Mouse (Mus musculus) hindbrain, embryonic 11.5 days (tissue): ENCODE measurements around the gene Sel1l. TPM values are rescaled to one million over a fixed set of nuclear protein-coding genes. Genes with fewer than 3 reads are reported as not detected.
"Not testable (repeated sequence)": the region's sequence is repeated elsewhere in the genome, so short reads cannot be mapped to it uniquely, and the experiment has no call there.

Source experiments
- ATAC-seq: fragments of 200-750 bp; cut with Nextera tagmentation; 2 replicates; pipeline ENCODE4 v1.8.0; 2017; ENCODE audit warnings: mild to moderate bottlenecking, moderate TSS enrichment, moderate library complexity; ENCODE audit not compliant: low FRiP score
- DNase-seq: peaks from one replicate; pipeline ENCODE4 v3.0.0-alpha.2; 2015; ENCODE audit warnings: low spot score
- H3K27ac ChIP-seq: fragments of 300-500 bp; sonication (generic); 2 replicates; pipeline ENCODE4 v1.5.1; 2014; ENCODE audit warnings: mild to moderate bottlenecking, low read depth, low read length
- H3K27me3 ChIP-seq: fragments of 300-500 bp; sonication (generic); 2 replicates; pipeline ENCODE4 v1.6.1; 2014; ENCODE audit warnings: mild to moderate bottlenecking, low read length, moderate library complexity, mixed read lengths; ENCODE audit not compliant: control insufficient read depth, insufficient read depth
- H3K36me3 ChIP-seq: fragments of 300-500 bp; sonication (generic); 2 replicates; pipeline ENCODE4 v1.6.1; 2014; ENCODE audit warnings: mild to moderate bottlenecking, low read length, moderate library complexity, mixed read lengths; ENCODE audit not compliant: control insufficient read depth, insufficient read depth
- H3K4me1 ChIP-seq: fragments of 300-500 bp; sonication (generic); replicated peaks from 2 replicates; pipeline ENCODE4 v1.6.1; 2014; ENCODE audit warnings: low read length, mixed read lengths; ENCODE audit not compliant: control insufficient read depth, insufficient read depth
- H3K4me2 ChIP-seq: fragments of 300-500 bp; sonication (generic); replicated peaks from 2 replicates; pipeline ENCODE4 v1.6.1; 2014; ENCODE audit warnings: mild to moderate bottlenecking, low read depth, low read length
- H3K4me3 ChIP-seq: fragments of 300-500 bp; sonication (generic); 2 replicates; pipeline ENCODE4 v1.5.1; 2014; ENCODE audit warnings: low read depth, low read length
- H3K9ac ChIP-seq: fragments of 300-500 bp; sonication (generic); 2 replicates; pipeline ENCODE4 v1.6.1; 2014; ENCODE audit warnings: low read depth, low read length
- H3K9me3 ChIP-seq: fragments of 300-500 bp; sonication (generic); 2 replicates; pipeline ENCODE4 v1.6.1; 2016; ENCODE audit warnings: low read length; ENCODE audit not compliant: control insufficient read depth
- WGBS: fragments of 180-500 bp; shearing (Covaris S2); extraction: QIAGEN DNeasy Blood & Tissue Kit; methylation state at CpG from one replicate; pipeline ENCODE4 v1.1.7; 2014; 5-methylcytosine and 5-hydroxymethylcytosine counted together
- polyA plus RNA-seq: library from polyadenylated mRNA; unstranded; fragments of >200 nt; fragmentation: Nextera tagmentation; extraction: Ambion mirVana; gene quantifications from 2 replicates; pipeline ENCODE4 v1.2.1, GENCODE M21; 2014

The Sel1l gene
- polyA plus RNA-seq, 1 experiment from 2014 or later = 82.7 TPM

- Histone ChIP-seq H3K9me3 (no peaks in the 10 kb centered on the region), H3K27me3 (no peaks in the 10 kb centered on the region), H3K36me3 (no peaks in the 10 kb centered on the region), H3K27ac (no peak overlapping the region), H3K9ac (no peak overlapping the region), H3K4me2 (no peak overlapping the region), H3K4me1 (no peaks in the 10 kb centered on the region), H3K4me3 (no peak overlapping the region)
- DNase-seq (no peak), ATAC-seq (no peak)
- 84% methylated on average over 4 of the region's 4 CpGs for WGBS
Observed at GRCm38 (mm10) chr12:91796774-91797173, 52.2 kb downstream of the Sel1l start.

DNA sequence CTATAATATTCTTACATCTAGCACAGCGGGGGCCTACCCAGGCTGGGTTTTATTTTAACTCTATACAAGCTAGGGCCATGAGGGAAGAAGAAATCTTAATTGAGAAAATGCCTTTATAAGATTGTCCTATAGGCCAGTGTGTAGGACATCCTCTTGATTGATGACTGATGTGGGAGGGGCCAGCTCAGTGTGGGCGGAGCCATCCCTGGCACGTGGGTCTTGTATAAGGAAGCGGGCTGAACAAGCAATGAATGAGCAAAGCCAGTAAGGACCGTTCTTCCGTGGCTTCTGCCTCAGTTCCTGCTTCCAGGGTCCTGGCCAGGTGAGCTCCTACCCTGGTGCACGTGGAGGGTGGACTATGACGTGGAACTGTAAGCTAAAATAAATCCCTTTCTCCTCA lies 55.7 kb downstream of the Sel1l start:
- DNase-seq = no peak
- 78% methylated on average over 8 of the region's 8 CpGs for WGBS
- Histone ChIP-seq H3K4me1 (no peaks in the 10 kb centered on the region), H3K36me3 (no peaks in the 10 kb centered on the region), H3K27ac (no peak overlapping the region), H3K9ac (no peak overlapping the region), H3K4me3 (no peak overlapping the region), H3K9me3 (no peaks in the 10 kb centered on the region), H3K4me2 (no peak overlapping the region), H3K27me3 (no peaks in the 10 kb centered on the region)
- no peak for ATAC-seq

DNA sequence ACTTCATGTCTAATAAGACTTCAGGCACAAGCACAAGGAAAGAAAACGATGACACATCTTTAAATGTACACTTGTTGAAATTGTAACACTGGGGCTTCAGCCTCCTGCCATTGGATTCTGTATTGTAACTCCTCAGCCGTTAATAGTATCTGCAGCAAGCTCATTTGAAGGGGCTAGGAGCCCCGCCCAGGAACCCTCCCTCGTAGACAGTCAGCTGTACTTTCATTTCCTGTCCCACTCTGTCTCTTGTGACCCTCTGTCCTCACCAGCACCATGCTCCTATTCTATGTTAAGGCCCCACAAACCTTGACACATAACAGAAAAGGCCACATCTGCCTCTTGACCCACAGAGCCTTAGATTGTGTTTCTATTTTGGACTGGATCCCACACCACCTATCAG lies 57.1 kb downstream of the Sel1l start:
- H3K27ac ChIP-seq = no peak overlapping the region
- H3K9me3 ChIP-seq = no peaks in the 10 kb centered on the region
- no peak overlapping the region for H3K4me3 ChIP-seq
- H3K4me2 ChIP-seq = no peak overlapping the region
- no peak for ATAC-seq
- no peaks in the 10 kb centered on the region for H3K4me1 ChIP-seq
- H3K36me3 ChIP-seq = no peaks in the 10 kb centered on the region
- DNase-seq = no peak
- no peak overlapping the region for H3K9ac ChIP-seq
- no peaks in the 10 kb centered on the region for H3K27me3 ChIP-seq
- WGBS = 75% methylated on average over 4 of the region's 4 CpGs

DNA sequence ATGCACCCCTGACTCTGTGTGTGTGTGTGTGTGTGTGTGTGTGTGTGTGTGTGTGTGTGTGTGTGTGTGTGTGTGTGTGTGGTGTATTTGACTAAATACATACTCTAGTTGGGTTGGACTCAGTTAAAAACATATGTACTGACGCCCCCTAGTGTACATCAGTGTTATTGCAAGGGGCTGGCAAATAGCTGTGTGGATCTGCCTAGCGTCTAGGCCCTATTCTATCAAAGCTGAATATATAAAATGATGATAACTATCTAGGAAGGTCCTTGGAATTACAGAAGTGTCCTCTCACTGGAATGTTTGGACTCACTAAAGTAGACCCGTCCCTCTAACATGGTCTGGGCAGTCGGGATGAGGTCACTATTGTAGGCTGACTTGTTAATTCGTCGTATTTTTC lies 59.2 kb downstream of the Sel1l start:
- H3K4me1 ChIP-seq = no peaks in the 10 kb centered on the region
- DNase-seq (peak; percentile 71), ATAC-seq (peak; percentile 46; the same call in 1 of the 2 replicates)
- H3K9me3 ChIP-seq = no peaks in the 10 kb centered on the region
- no peak overlapping the region for H3K9ac ChIP-seq
- WGBS = 53% methylated on average over 6 of the region's 6 CpGs
- H3K36me3 ChIP-seq = no peaks in the 10 kb centered on the region
- no peak overlapping the region for H3K4me2 ChIP-seq
- no peak overlapping the region for H3K4me3 ChIP-seq
- no peak overlapping the region for H3K27ac ChIP-seq
- no peaks in the 10 kb centered on the region for H3K27me3 ChIP-seq

GRCm38 (mm10) chr12:91788446-91788845 lies 60.5 kb downstream of the Sel1l start:
- 72% methylated on average over 3 of the region's 3 CpGs for WGBS
- H3K27ac ChIP-seq, H3K4me2 ChIP-seq, DNase-seq, H3K9me3 ChIP-seq, ATAC-seq, H3K36me3 ChIP-seq, H3K4me3 ChIP-seq, H3K4me1 ChIP-seq, H3K27me3 ChIP-seq, H3K9ac ChIP-seq: not testable (repeated sequence)

DNA sequence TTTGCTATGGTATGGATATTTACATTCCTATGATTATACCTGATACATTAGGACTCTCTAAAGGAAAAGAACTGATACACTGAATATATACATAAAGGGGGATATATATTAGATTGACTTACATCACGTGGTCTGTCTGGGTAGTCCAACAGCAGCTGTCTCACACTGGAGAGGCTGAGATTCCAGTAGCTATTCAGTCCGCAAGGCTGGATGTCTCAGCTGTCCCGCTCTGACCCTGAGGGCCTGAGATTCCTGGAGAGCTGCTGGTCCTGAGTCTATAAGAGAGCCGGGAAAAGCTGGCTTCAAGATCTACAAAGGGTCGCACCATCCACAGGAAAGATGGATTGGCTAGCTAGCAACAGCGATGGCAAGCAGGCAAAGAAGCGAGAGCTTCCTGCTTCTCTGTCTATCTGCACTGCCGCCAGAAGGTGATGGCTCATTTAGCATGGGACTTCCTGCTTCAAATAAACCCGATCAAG lies 61.0 kb downstream of the Sel1l start, which contains the start of gene Ston2:
Gene Ston2, minus strand, starts transcription at position 429 of the 479 bp plus-strand sequence.
- Histone ChIP-seq H3K4me1 (no peaks in the 10 kb centered on the region), H3K27me3 (no peaks in the 10 kb centered on the region), H3K9me3 (no peaks in the 10 kb centered on the region), H3K27ac (no peak within 1 kb of the TSS), H3K4me2 (no peak within 1 kb of the TSS), H3K4me3 (no peak within 1 kb of the TSS), H3K36me3 (no peaks in the 10 kb centered on the region), H3K9ac (no peak within 1 kb of the TSS)
- DNase-seq (no peak), ATAC-seq (no peak)
- 80% methylated on average over 9 of the region's 9 CpGs for WGBS

DNA sequence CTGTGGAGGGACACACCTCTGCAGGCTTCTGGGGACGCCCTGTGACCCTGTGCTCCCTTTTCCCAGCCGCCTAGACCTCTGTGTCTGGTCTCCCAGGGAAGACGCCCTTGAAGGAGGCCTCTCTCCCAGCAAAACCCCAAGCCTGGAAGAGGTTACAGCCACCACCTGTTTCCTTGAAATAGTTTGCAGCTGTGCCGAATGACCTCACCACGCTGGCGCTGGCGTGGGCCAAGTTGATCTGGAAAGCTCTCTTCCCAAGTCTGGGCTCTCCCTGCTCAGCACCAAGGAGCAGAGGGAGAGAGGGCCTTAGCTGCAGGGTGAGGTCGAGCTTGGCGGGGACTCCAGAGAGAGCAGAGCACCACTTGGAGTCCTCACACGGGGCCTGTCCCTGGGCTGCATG lies 62.6 kb downstream of the Sel1l start:
- no peak overlapping the region for H3K4me3 ChIP-seq
- H3K9me3 ChIP-seq = no peaks in the 10 kb centered on the region
- no peak overlapping the region for H3K27ac ChIP-seq
- no peaks in the 10 kb centered on the region for H3K4me1 ChIP-seq
- H3K9ac ChIP-seq = no peak overlapping the region
- H3K4me2 ChIP-seq = no peak overlapping the region
- DNase-seq (no peak), ATAC-seq (no peak)
- H3K27me3 ChIP-seq = no peaks in the 10 kb centered on the region
- WGBS = 59% methylated on average over 10 of the region's 10 CpGs
- H3K36me3 ChIP-seq = no peaks in the 10 kb centered on the region

DNA sequence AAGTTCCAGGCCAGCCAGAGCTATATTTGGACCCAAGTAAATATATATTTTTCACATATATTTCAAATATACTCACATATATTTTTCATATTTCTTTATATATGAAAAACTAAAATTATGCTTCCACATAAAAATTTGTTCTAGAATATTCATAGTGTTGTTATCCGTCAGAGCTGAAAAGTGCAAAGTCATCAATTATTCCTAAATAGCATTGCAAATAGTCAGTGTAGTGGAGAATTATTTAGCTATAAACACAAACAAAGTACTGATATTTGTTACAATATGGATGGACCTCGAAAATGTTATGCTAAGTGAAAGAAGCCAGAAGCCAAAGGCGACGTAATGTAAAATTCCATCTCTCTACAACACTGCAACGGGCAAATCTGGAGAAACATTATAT lies 67.5 kb downstream of the Sel1l start:
- H3K4me2 ChIP-seq = no peak overlapping the region
- no peak overlapping the region for H3K9ac ChIP-seq
- ATAC-seq = no peak
- H3K27me3 ChIP-seq = no peaks in the 10 kb centered on the region
- no peak overlapping the region for H3K4me3 ChIP-seq
- no peak for DNase-seq
- 93% methylated on average over 5 of the region's 5 CpGs for WGBS
- no peaks in the 10 kb centered on the region for H3K36me3 ChIP-seq
- no peaks in the 10 kb centered on the region for H3K9me3 ChIP-seq
- no peak overlapping the region for H3K27ac ChIP-seq
- no peaks in the 10 kb centered on the region for H3K4me1 ChIP-seq

DNA sequence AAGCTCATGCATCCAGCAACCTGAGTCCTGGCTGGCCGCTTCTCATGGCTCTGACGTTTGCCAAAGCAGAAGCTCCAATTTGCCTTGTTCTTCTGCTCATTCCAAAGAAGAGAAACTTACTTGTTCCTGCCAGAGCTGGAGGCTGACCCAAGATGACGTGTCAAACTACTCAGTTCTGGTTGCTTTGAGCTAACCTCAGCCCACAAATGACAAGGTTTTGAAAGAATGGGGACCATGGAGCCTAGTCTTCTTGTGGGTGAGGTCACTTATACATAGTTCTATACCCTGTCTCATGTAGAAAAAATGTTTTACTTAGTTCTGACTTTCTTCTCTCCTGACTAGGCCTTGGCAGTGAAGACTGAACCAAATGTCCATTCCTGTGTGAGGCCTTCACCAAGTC lies 68.4 kb downstream of the Sel1l start:
- DNase-seq = no peak
- Histone ChIP-seq H3K4me1 (no peaks in the 10 kb centered on the region), H3K4me3 (no peak overlapping the region), H3K9ac (no peak overlapping the region), H3K9me3 (no peaks in the 10 kb centered on the region), H3K36me3 (no peaks in the 10 kb centered on the region), H3K4me2 (no peak overlapping the region), H3K27ac (no peak overlapping the region), H3K27me3 (no peaks in the 10 kb centered on the region)
- no peak for ATAC-seq
- WGBS = 67% methylated on average over 3 of the region's 3 CpGs
